Mouse (Mus musculus) forebrain, embryonic 10.5 days (tissue): ENCODE data around the gene Hyal3. TPM values are rescaled to one million over a fixed set of nuclear protein-coding genes. Genes with fewer than 3 reads are reported as not detected.
A peak's percentile ranks its signal among the peaks of the same experiment; 100 is the strongest.

Experiments
- DNase-seq: peaks from one replicate; pipeline ENCODE4 v3.0.0-alpha.2; 2017; ENCODE audit warnings: low spot score; ENCODE audit errors: extremely low spot score
- H3K27ac ChIP-seq: fragments of 300-500 bp; sonication (generic); 2 replicates; pipeline ENCODE4 v1.5.1; 2016; ENCODE audit warnings: mild to moderate bottlenecking
- H3K27me3 ChIP-seq: fragments of 300-500 bp; sonication (generic); 2 replicates; pipeline ENCODE4 v1.6.1; 2016; ENCODE audit warnings: mild to moderate bottlenecking; ENCODE audit not compliant: poor library complexity, severe bottlenecking
- H3K36me3 ChIP-seq: fragments of 300-500 bp; sonication (generic); replicated peaks from 2 replicates; pipeline ENCODE4 v1.6.1; 2016; ENCODE audit warnings: mild to moderate bottlenecking, moderate library complexity
- H3K4me1 ChIP-seq: fragments of 300-500 bp; sonication (generic); 2 replicates; pipeline ENCODE4 v1.6.1; 2016
- H3K4me3 ChIP-seq: fragments of 300-500 bp; sonication (generic); 2 replicates; pipeline ENCODE4 v1.5.1; 2016; ENCODE audit warnings: mild to moderate bottlenecking, moderate library complexity
- H3K9me3 ChIP-seq: fragments of 300-500 bp; sonication (generic); 2 replicates; pipeline ENCODE4 v1.6.1; 2016; ENCODE audit warnings: mild to moderate bottlenecking, moderate library complexity
- WGBS: fragments of 180-500 bp; shearing (Covaris S2); methylation state at CpG from one replicate; pipeline ENCODE4 v1.1.7; 2016; 5-methylcytosine and 5-hydroxymethylcytosine counted together
- polyA plus RNA-seq: library from polyadenylated mRNA; unstranded; fragments of >200 nt; fragmentation: Nextera tagmentation; extraction: Ambion mirVana; gene quantifications from 2 replicates; pipeline ENCODE4 v1.2.1, GENCODE M21; 2016

Hyal3 gene
- polyA plus RNA-seq, 1 experiment from 2014 or later, result 0.42 TPM

- H3K36me3 ChIP-seq, result peaks cover 55% of the 10 kb centered on the region
- WGBS, result 76% methylated on average over 8 of the region's 8 CpGs
Measured at GRCm38 (mm10) chr9:107594281-107595062, 13.9 kb downstream of the Hyal3 start.

GRCm38 (mm10) chr9:107596619-107597569 is 16.3 kb downstream of the Hyal3 start:
- DNase-seq, result no peak
- 95% methylated on average over 11 of the region's 11 CpGs for WGBS
- no peak overlapping the region for H3K27ac ChIP-seq
- peaks cover 27% of the 10 kb centered on the region for H3K27me3 ChIP-seq
- H3K36me3 ChIP-seq, result peaks cover 31% of the 10 kb centered on the region
- H3K4me1 ChIP-seq, result peaks cover 25% of the 10 kb centered on the region
- H3K4me3 ChIP-seq, result no peak overlapping the region
- no peaks in the 10 kb centered on the region for H3K9me3 ChIP-seq

More at GRCm38 (mm10) chr9:107594281-107595062, 13.9 kb downstream of the Hyal3 start:
- H3K9me3 ChIP-seq, result no peaks in the 10 kb centered on the region
- H3K27ac ChIP-seq, result no peak overlapping the region
- peaks cover 10% of the 10 kb centered on the region; the same call in 1 of the 2 replicates for H3K27me3 ChIP-seq
- H3K4me1 ChIP-seq, result peaks cover 20% of the 10 kb centered on the region
- DNase-seq, result no peak
- no peak overlapping the region for H3K4me3 ChIP-seq

- no peak overlapping the region for H3K4me3 ChIP-seq
- peaks cover 35% of the 10 kb centered on the region for H3K4me1 ChIP-seq
- 83% methylated on average over 5 of the region's 5 CpGs for WGBS
- H3K27ac ChIP-seq, result peak overlapping the region; percentile 2; the same call in 1 of the 2 replicates
- peaks cover 31% of the 10 kb centered on the region for H3K27me3 ChIP-seq
- no peak for DNase-seq
- peaks cover 16% of the 10 kb centered on the region for H3K36me3 ChIP-seq
- H3K9me3 ChIP-seq, result no peaks in the 10 kb centered on the region
Measured at GRCm38 (mm10) chr9:107598385-107598784, 17.8 kb downstream of the Hyal3 start.

GRCm38 (mm10) chr9:107599433-107599832 is 18.8 kb downstream of the Hyal3 start:
- Histone ChIP-seq H3K27ac (no peak overlapping the region), H3K4me1 (peaks cover 37% of the 10 kb centered on the region), H3K27me3 (peaks cover 41% of the 10 kb centered on the region), H3K36me3 (peaks cover 6% of the 10 kb centered on the region), H3K9me3 (no peaks in the 10 kb centered on the region), H3K4me3 (no peak overlapping the region)
- DNase-seq, result no peak
- 92% methylated on average over 9 of the region's 9 CpGs for WGBS

GRCm38 (mm10) chr9:107599842-107600241 is 19.2 kb downstream of the Hyal3 start:
- Histone ChIP-seq H3K4me1 (peaks cover 41% of the 10 kb centered on the region), H3K27ac (no peak overlapping the region), H3K36me3 (peaks cover 2% of the 10 kb centered on the region), H3K4me3 (no peak overlapping the region), H3K9me3 (no peaks in the 10 kb centered on the region), H3K27me3 (peaks cover 45% of the 10 kb centered on the region)
- 75% methylated on average over 14 of the region's 14 CpGs for WGBS
- no peak for DNase-seq

- peaks cover 54% of the 10 kb centered on the region for H3K27me3 ChIP-seq
- no peaks in the 10 kb centered on the region for H3K36me3 ChIP-seq
- 83% methylated on average over 12 of the region's 12 CpGs for WGBS
Measured at GRCm38 (mm10) chr9:107600745-107601144, 20.1 kb downstream of the Hyal3 start.

GRCm38 (mm10) chr9:107601275-107601674 is 20.7 kb downstream of the Hyal3 start:
- Histone ChIP-seq H3K9me3 (no peaks in the 10 kb centered on the region), H3K4me1 (peaks cover 55% of the 10 kb centered on the region), H3K27ac (0 out of 2 replicates have a peak overlapping the region, but pooled peaks have one; percentile 44), H3K4me3 (no peak overlapping the region), H3K27me3 (peaks cover 57% of the 10 kb centered on the region), H3K36me3 (no peaks in the 10 kb centered on the region)
- DNase-seq, result no peak
- 88% methylated on average over 11 of the region's 11 CpGs for WGBS

More at GRCm38 (mm10) chr9:107600745-107601144, 20.1 kb downstream of the Hyal3 start:
- no peak overlapping the region for H3K4me3 ChIP-seq
- no peaks in the 10 kb centered on the region for H3K9me3 ChIP-seq
- peaks cover 50% of the 10 kb centered on the region for H3K4me1 ChIP-seq
- no peak for DNase-seq
- H3K27ac ChIP-seq, result no peak overlapping the region

GRCm38 (mm10) chr9:107602068-107602648 is 21.5 kb downstream of the Hyal3 start:
- H3K4me1 ChIP-seq, result peaks cover 64% of the 10 kb centered on the region
- no peaks in the 10 kb centered on the region for H3K9me3 ChIP-seq
- peak; percentile 94 for DNase-seq
- H3K4me3 ChIP-seq, result 0 out of 2 replicates have a peak overlapping the region, but pooled peaks have one; percentile 7
- H3K36me3 ChIP-seq, result no peaks in the 10 kb centered on the region
- peaks cover 62% of the 10 kb centered on the region for H3K27me3 ChIP-seq
- WGBS, result 13% methylated on average over 10 of the region's 10 CpGs
- H3K27ac ChIP-seq, result peak overlapping the region; percentile 85

- peak overlapping the region; percentile 85 for H3K27ac ChIP-seq
- H3K36me3 ChIP-seq, result no peaks in the 10 kb centered on the region
- no peak for DNase-seq
- H3K9me3 ChIP-seq, result no peaks in the 10 kb centered on the region
- H3K4me1 ChIP-seq, result peaks cover 75% of the 10 kb centered on the region
- 86% methylated on average over 6 of the region's 6 CpGs for WGBS
- H3K27me3 ChIP-seq, result peaks cover 62% of the 10 kb centered on the region
- H3K4me3 ChIP-seq, result no peak overlapping the region
Measured at GRCm38 (mm10) chr9:107603251-107603650, 22.6 kb downstream of the Hyal3 start.

- Histone ChIP-seq H3K27me3 (peaks cover 47% of the 10 kb centered on the region), H3K4me1 (peaks cover 86% of the 10 kb centered on the region), H3K9me3 (no peaks in the 10 kb centered on the region), H3K4me3 (peak overlapping the region; percentile 30; the same call in 1 of the 2 replicates), H3K36me3 (no peaks in the 10 kb centered on the region; the same call in 1 of the 2 replicates), H3K27ac (peak overlapping the region; percentile 85)
- WGBS, result 38% methylated on average over 23 of the region's 23 CpGs
- no peak for DNase-seq
Measured at GRCm38 (mm10) chr9:107605041-107605661, 24.5 kb downstream of the Hyal3 start.

GRCm38 (mm10) chr9:107606591-107606990 is 26.0 kb downstream of the Hyal3 start:
- peak overlapping the region; percentile 18 for H3K4me3 ChIP-seq
- H3K4me1 ChIP-seq, result peaks cover 97% of the 10 kb centered on the region
- DNase-seq, result no peak
- H3K36me3 ChIP-seq, result no peaks in the 10 kb centered on the region; the same call in 1 of the 2 replicates
- peak overlapping the region; percentile 96 for H3K27ac ChIP-seq
- H3K27me3 ChIP-seq, result peaks cover 35% of the 10 kb centered on the region
- WGBS, result 16% methylated on average over 9 of the region's 9 CpGs
- no peaks in the 10 kb centered on the region for H3K9me3 ChIP-seq

GRCm38 (mm10) chr9:107607036-107607435 is 26.4 kb downstream of the Hyal3 start:
- Histone ChIP-seq H3K4me3 (peak overlapping the region; percentile 18), H3K36me3 (no peaks in the 10 kb centered on the region; the same call in 1 of the 2 replicates), H3K27me3 (peaks cover 35% of the 10 kb centered on the region), H3K9me3 (no peaks in the 10 kb centered on the region), H3K27ac (peak overlapping the region; percentile 96), H3K4me1 (peaks cover 99% of the 10 kb centered on the region)
- WGBS, result 74% methylated on average over 2 of the region's 2 CpGs
- DNase-seq, result no peak
